Mouse (Mus musculus) layer of hippocampus, postnatal 25 days (tissue): ENCODE data around the gene Gm17660. TPM values are rescaled to one million over a fixed set of nuclear protein-coding genes. Genes with fewer than 3 reads are reported as not detected.

Experiments used
- DNase-seq, 2 experiments: peaks; one replicate each; pipeline ENCODE4 v3.0.0; 2022; ENCODE audit warnings: mixed read lengths in 2 of 2, low spot score in 1 of 2; ENCODE audit errors: extremely low spot score in 1 of 2
- total RNA-seq, 2 experiments: library from RNA; stranded (reverse); gene quantifications; 2 replicates each; pipeline ENCODE4 v1.2.3; 2021

Gene Gm17660
- under 1 TPM in 1 of 2 experiments, not detected in 1; 0.76 TPM for total RNA-seq

- DNase-seq = no peak
Measured at GRCm38 (mm10) chr5:104077508-104077907, at the start of gene Gm17660. TSS of gene Gm17660 (minus strand) at chr5:104077608.

DNA sequence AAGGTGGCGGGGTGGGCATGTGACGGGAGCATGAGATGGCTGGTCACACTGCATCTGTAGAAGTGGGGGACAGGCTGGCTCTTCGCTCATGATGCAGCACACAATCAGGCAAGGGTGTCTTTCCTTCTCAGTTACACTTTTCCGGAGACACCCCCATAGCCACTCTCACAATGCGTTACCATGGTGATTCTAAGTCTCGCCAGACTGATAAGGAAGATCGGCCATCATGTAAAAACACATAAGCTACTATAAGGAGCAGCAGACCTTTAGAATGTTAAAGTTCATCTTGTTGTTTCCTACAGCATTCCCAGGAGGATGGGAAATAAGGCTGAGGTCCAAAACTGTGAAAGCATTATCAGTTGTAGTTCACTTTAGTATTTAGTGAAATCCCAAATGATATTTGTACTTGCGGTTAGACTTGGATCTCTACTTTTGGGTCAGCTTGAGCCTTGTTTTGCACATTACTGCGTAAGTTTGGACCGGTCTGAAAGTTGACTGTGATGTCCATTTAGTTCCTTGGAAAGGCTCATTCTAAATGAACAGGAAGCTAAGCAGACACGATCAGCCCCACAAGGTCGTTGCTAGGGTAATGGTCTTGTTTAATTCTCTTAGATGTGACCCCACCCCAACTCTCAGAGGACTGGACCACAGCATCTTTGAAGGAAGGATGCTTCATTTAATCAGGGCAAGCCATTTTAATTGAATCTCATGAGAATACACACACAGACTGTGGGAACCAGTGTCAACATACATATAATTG lies 49.3 kb upstream of the Gm17660 start:
- no peak for DNase-seq

DNA sequence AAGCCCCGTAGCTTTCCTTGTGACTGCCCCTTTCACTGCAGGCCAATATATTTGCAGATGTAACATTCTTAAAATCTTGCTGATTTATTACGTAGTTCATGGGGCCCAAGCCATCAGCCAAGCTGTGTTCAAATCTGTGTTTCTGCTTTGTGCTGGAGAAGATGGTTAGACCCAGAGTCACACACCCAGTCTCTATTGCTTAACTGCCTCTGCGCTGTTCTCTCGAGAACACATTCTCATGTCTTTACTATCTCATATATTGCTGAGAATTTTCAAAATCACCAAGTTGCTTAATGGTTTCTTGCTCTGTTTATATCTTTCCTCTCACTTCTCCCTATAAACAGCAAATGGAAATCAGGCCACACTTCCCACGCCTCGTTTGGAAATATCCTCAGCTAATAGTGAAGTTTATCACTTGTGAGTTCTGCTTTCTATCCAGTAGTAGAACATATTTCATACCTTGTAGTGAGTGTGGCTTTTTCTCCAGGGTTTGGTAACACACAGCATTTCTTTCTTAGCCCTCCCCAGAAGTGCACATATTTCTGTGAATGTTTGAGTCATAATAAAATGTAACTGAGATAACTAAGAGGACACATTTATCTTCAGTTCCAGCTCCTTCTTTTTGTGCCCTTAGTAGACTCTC lies 46.7 kb upstream of the Gm17660 start:
- no peak for DNase-seq

DNA sequence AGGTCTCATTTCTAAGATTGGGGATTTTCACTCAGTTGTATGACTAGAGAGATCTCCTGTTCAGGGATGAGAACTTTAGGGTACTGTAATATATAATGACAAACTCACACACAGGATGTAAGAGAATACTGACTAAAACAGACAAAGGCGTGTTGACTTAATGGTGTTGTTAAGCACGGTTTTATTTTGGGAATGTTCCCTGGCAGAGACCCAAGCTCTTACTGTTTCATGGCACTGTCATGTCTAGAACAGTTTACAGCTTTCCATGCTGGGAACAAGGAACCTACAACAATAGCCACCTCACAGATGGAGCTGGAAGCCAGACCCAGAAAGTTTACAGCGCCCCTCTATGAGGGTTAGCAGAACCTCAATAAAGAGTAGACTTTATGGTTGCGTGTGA lies 38.5 kb upstream of the Gm17660 start:
- no peak for DNase-seq

DNA sequence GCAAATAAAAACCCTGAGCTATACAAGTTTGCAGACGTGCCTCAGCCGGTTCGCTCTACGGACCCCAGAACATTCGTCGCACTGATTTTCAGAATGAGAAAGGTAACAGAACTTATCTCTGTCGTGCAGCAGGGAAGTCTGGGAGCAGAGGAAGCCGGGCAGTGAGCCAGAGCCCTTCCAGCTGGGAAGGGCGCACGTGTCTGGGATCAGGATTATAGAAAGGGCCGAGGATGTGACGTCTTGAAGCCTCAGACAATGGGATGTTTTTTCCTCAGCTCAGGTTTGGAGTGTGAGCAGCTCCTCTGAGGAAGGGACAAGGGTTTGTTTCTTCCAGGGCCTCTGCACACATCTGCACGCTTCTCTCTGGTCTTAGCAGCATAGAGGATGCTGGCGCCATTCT lies 37.7 kb upstream of the Gm17660 start:
- peak in 1 of 2 experiments; percentile 38 for DNase-seq

DNA sequence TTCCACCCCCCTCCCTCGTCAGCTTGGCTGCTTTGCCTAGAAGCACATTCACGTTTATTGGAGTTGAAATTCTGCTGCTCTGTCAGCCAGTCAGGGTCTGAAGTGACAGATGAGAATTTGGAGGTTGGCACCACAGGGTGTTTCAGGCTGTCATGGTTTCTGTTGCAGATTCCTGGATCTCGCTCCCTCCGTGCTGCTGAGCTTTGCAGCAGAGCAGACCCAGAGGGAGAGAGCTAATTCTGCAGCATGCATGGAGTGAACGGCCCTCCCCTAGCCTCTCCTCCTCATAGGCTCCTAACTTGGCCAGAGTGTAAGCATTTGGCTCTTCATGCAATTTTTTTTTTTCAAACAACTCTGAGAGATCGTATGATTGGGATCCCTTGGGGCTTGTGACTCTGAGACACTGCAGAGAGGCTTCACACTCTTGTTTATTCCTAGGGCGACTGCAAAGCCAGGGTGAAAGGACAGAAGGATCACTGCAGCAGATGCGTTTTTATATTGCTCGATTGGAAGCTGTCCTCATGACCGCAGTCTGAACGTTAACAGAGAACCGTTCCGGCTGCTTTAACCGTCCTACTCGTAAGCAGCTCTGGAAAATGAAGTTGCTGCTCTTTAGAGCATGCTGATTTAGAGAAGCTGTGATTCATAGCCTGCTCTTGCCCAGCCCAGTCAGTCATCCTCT lies 36.2 kb upstream of the Gm17660 start, which contains the start of gene Sparcl1:
Gene Sparcl1, minus strand, starts transcription at position 243 of the 682 bp plus-strand sequence.
- DNase-seq = peak; percentile 50 to 53

- DNase-seq = no peak
Measured at GRCm38 (mm10) chr5:104112511-104112910, 35.1 kb upstream of the Gm17660 start.

DNA sequence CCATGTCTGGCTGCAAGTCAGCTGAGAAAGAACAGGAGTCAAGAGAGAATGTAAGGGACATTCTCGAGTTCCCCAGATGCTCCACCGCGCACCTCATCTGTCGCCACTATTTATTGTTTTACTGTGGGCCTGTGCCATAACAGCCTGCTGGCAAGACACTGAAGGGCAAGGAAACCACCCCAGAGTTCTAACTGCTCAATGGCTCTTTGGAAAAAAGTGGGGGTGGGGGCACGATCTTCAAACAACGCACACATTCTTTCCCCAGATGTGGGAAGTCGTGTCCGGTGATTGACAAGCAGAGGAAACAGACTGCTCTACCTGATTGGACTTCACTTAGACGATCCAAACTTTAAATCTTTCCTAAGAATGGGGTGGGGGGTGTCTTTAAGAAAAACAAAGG lies 34.6 kb upstream of the Gm17660 start:
- peak in 1 of 2 experiments; percentile 31 for DNase-seq

- peak; percentile 28 to 38 for DNase-seq
Measured at GRCm38 (mm10) chr5:104110171-104110920, 32.9 kb upstream of the Gm17660 start.

- no peak for DNase-seq
Measured at GRCm38 (mm10) chr5:104109516-104109915, 32.1 kb upstream of the Gm17660 start.

DNA sequence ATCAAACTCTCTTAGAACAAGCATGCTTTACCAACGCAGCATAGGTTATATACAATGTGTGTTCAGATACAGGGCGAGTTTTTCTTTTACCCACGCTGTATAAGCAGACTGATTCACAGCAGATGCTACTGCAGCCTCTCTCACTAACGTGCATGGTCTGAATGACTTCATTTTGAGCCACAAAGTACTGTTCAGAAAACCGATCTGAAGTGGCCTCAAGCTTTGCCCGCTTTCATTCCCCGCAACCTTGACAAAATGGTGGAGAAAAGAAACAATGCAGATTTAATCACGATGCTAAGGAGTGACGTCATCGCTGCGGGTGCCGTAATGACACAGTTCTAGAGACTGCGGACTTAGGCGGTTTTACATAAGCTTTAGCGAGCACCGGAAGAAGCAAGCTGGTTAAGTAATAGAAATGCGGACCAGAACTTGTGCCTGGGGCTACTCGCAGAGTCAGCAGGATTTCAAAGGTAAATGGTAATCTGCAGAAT lies 31.5 kb upstream of the Gm17660 start:
- DNase-seq = peak; percentile 40 to 49

- DNase-seq = no peak
Measured at GRCm38 (mm10) chr5:104108127-104108875, 30.9 kb upstream of the Gm17660 start.

DNA sequence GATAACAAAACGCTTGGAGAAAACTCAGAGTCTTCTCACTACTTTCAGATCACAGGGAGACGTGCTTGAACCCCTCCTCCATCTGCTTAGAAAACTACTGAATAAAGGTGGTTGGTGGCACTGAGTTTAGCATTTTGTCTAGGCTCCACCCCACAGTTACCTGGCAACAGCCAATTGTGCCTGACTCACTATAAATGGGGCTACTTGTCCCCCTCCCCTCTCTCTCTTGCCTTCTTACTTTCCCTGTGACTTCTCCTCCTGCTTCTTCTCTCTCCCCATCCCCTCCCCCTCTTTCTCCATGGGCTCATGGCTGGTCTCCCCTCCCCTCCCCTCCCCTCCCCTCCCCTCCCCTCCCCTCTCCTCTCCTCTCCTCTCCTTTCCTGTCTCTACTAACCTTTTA lies 26.7 kb upstream of the Gm17660 start:
- no peak for DNase-seq

DNA sequence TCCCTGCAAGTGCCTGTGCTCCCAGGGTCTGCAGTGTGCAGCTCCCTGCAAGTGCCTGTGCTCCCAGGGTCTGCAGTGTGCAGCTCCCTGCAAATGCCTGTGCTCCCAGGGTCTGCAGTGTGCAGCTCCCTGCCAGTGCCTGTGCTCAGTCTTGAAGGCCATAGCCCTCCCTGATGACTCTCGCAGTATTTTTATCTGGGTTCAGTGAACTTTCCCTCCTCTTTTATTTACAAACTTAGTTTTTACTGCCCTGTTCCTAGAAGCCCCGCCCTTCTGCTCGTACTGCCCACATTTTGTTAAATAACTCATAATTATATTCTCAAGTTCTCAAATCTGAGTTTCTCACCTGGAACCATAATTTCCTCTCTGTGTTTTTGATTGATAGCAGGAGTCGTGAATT lies 25.8 kb upstream of the Gm17660 start:
- no peak for DNase-seq

DNA sequence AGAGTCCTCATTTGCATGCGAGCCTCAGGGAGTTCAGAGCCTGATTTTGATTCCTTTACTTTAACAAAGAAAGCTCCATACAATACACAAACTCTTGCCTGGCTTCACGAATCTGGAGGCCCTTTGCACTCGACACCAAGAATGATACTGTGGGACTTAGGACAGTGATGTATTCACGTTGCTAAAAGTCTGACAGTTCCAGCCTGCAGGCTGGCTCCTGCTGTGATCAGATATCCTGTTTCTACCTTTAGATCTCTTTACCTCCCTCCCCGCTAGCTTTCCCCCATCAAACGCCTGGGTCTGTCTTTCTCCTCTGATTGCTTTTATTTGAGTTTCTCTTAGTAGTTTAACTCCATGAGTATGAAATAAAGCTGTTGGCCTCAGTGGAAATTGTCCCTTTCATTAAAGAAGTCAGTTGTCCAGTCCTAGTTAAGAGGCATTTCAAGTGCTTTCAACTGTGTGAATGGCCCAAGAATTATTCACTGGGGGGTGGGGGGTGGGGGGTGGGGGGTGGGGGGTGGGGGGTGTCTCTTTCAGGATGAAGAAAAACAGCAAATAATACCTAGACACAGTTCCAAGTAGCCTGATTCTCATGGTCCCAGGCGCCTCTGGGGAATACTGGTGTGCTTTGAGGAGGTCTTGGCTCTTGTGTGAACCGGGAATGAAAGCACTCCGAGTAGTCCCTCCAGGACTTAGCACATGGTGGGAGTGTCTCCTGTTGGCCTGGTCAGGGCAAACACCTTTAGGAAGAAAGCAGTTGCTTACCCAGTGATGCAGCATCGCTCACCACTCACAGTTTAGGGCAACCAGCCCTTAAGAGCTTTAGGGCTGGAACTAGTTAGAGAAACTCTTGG lies 24.5 kb upstream of the Gm17660 start:
- no peak for DNase-seq

DNA sequence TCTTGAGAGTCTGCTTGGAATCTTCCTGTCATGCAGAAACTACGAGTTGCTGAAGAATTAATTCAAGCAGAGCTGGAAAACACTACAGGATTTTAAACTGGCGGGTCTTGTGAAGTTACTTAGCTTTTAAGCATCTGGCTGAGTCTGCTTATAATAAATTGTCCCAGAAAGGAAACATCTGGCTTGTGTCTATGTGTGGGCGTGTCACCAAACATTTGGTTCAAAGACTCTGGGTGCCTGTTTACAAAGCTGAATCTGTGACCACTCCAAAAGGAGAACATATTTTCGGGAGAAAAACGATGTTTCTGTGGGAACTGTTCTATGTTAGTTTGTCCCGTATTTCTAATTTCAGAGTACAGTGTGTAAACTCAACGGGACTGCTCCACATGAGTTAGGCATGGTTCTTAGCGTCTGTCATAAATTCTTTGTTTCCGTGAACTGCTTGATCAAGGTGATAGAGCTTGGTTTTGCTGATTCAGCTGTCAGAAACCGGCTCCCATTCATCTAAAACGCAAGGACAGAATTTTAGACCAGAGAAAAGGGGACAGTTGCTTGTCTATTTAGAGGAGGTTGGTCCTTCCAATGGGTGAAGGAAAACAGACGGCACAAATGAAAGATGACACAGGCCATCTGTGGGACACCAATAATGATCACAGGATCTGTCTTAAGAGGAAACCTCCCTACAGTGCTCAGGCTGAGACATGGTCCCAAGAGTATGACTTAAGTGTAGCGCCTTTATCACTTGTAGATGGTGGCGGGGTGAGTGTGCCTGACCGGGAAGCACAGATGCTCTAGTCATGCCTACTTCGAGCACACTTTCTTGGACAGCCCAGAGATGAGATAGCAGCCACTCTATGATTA lies 18.9 kb upstream of the Gm17660 start:
- DNase-seq = no peak

- DNase-seq = no peak
Measured at GRCm38 (mm10) chr5:104095416-104096077, 18.1 kb upstream of the Gm17660 start.
